Mouse (Mus musculus) embryonic fibroblast, embryonic 13.5 days (primary cell): ENCODE measurements around the gene Cep19.

Experiments used
- CTCF ChIP-seq: IDR thresholded peaks from 2 replicates; pipeline ENCODE4 v1.5.1; 2011; ENCODE audit warnings: mild to moderate bottlenecking, control low read depth, low read length, moderate library complexity, borderline replicate concordance; ENCODE audit not compliant: insufficient read depth
- POLR2A ChIP-seq: IDR thresholded peaks from 2 replicates; pipeline ENCODE4 v1.6.1; 2011; ENCODE audit warnings: low read depth, mild to moderate bottlenecking, control low read depth, low read length, moderate library complexity

- no peak for TF ChIP-seq CTCF
- TF ChIP-seq POLR2A, result no peak
Observed at GRCm38 (mm10) chr16:32068389-32069300, 31.0 kb upstream of the Cep19 start.
